Mouse (Mus musculus): Measurements from ENCODE around the gene Gpx2. TPM values are rescaled to one million over a fixed set of nuclear protein-coding genes. Genes with fewer than 3 reads are reported as not detected.

Gpx2 gene
- total and polyA plus RNA-seq, 3 experiments, result 5.0 TPM; not detected in 2

- H3K79me2 ChIP-seq (replicated peaks; ENCODE audit: control insufficient read depth, insufficient read depth, low read length), result no peaks in the 10 kb centered on the region
- no peaks in the 10 kb centered on the region for H3K36me3 ChIP-seq (ENCODE audit: control insufficient read depth, insufficient read depth, low read length)
- H3K9ac ChIP-seq (ENCODE audit: low read depth, low read length), result no peak overlapping the region
- 75% methylated on average over 6 of the region's 6 CpGs for WGBS
- no peak for TF ChIP-seq EP300 (IDR thresholded peaks at IDR 0.05; ENCODE audit: insufficient read depth, low read depth, low read length)
- no peak for TF ChIP-seq POLR2A (IDR thresholded peaks at IDR 0.05; ENCODE audit: insufficient read depth, low read depth, low read length)
- TF ChIP-seq CTCF (IDR thresholded peaks at IDR 0.05), result no peak
- peaks cover 4% of the 10 kb centered on the region; the same call in 1 of the 2 replicates for H3K27me3 ChIP-seq (ENCODE audit: control insufficient read depth, insufficient read depth, low read length)
- H3K27ac ChIP-seq, result no peak overlapping the region
- DNase-seq, result no peak
- H3K4me3 ChIP-seq, result no peak overlapping the region
- no peaks in the 10 kb centered on the region for H3K4me1 ChIP-seq (ENCODE audit: control insufficient read depth, insufficient read depth, low read length)
- intact Hi-C loops (cut with DNase I), result no loop called here
Observed at GRCm38 (mm10) chr12:76819816-76820215, 24.5 kb upstream of the Gpx2 start.

- no peak for DNase-seq
- WGBS, result 84% methylated on average over 9 of the region's 9 CpGs
- no peak overlapping the region for H3K9ac ChIP-seq (ENCODE audit: low read depth, low read length)
- H3K79me2 ChIP-seq (replicated peaks; ENCODE audit: control insufficient read depth, insufficient read depth, low read length), result no peaks in the 10 kb centered on the region
- intact Hi-C loops (cut with DNase I), result no loop called here
- H3K4me1 ChIP-seq (ENCODE audit: control insufficient read depth, insufficient read depth, low read length), result no peaks in the 10 kb centered on the region
- H3K4me3 ChIP-seq, result no peak overlapping the region
- peaks cover 4% of the 10 kb centered on the region; the same call in 1 of the 2 replicates for H3K27me3 ChIP-seq (ENCODE audit: control insufficient read depth, insufficient read depth, low read length)
- H3K36me3 ChIP-seq (ENCODE audit: control insufficient read depth, insufficient read depth, low read length), result no peaks in the 10 kb centered on the region
- no peak overlapping the region for H3K27ac ChIP-seq
- TF ChIP-seq CTCF (IDR thresholded peaks at IDR 0.05) (no peak), POLR2A (IDR thresholded peaks at IDR 0.05; ENCODE audit: insufficient read depth, low read depth, low read length) (no peak), EP300 (IDR thresholded peaks at IDR 0.05; ENCODE audit: insufficient read depth, low read depth, low read length) (no peak)
Observed at GRCm38 (mm10) chr12:76818908-76819307, 23.6 kb upstream of the Gpx2 start.

- Histone ChIP-seq H3K4me1 (ENCODE audit: control insufficient read depth, insufficient read depth, low read length) (no peaks in the 10 kb centered on the region), H3K27ac (no peak overlapping the region), H3K9ac (ENCODE audit: low read depth, low read length) (no peak overlapping the region), H3K36me3 (ENCODE audit: control insufficient read depth, insufficient read depth, low read length) (no peaks in the 10 kb centered on the region), H3K27me3 (ENCODE audit: control insufficient read depth, insufficient read depth, low read length) (peaks cover 4% of the 10 kb centered on the region; the same call in 1 of the 2 replicates), H3K79me2 (replicated peaks; ENCODE audit: control insufficient read depth, insufficient read depth, low read length) (no peaks in the 10 kb centered on the region), H3K4me3 (no peak overlapping the region)
- intact Hi-C loops (cut with DNase I), result no loop called here
- no peak for DNase-seq
- TF ChIP-seq CTCF (IDR thresholded peaks at IDR 0.05) (no peak), POLR2A (IDR thresholded peaks at IDR 0.05; ENCODE audit: insufficient read depth, low read depth, low read length) (no peak), EP300 (IDR thresholded peaks at IDR 0.05; ENCODE audit: insufficient read depth, low read depth, low read length) (no peak)
- 79% methylated on average over 4 of the region's 4 CpGs for WGBS
Observed at GRCm38 (mm10) chr12:76818120-76818519, 22.8 kb upstream of the Gpx2 start.

DNA sequence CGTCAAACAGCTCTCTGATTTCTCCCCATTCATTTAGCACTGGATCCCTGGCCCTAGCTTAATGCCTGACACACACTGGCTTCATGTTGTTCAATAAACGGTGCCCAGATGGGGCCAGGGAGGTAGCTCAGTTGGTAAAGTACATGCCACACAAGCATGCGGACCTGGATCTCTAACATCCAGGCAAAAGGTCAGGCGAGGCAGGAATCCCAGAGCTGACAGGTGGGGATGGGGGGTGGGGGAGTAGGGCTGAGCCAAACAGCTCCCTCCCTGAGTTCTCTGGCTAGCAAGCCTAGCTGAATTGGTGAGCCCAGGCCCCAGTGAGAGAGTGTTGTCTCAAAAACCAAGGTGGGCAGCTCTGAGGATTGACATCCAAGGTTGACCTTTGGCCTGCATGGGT, 21.8 kb upstream of the Gpx2 start:
- Histone ChIP-seq H3K36me3 (ENCODE audit: control insufficient read depth, insufficient read depth, low read length) (no peaks in the 10 kb centered on the region), H3K4me1 (ENCODE audit: control insufficient read depth, insufficient read depth, low read length) (no peaks in the 10 kb centered on the region), H3K79me2 (replicated peaks; ENCODE audit: control insufficient read depth, insufficient read depth, low read length) (no peaks in the 10 kb centered on the region), H3K4me3 (no peak overlapping the region), H3K9ac (ENCODE audit: low read depth, low read length) (no peak overlapping the region), H3K27me3 (ENCODE audit: control insufficient read depth, insufficient read depth, low read length) (peaks cover 4% of the 10 kb centered on the region; the same call in 1 of the 2 replicates), H3K27ac (no peak overlapping the region)
- intact Hi-C loops (cut with DNase I), result no loop called here
- TF ChIP-seq CTCF (IDR thresholded peaks at IDR 0.05) (no peak), EP300 (IDR thresholded peaks at IDR 0.05; ENCODE audit: insufficient read depth, low read depth, low read length) (no peak), POLR2A (IDR thresholded peaks at IDR 0.05; ENCODE audit: insufficient read depth, low read depth, low read length) (no peak)
- 73% methylated on average over 4 of the region's 4 CpGs for WGBS
- DNase-seq, result no peak

DNA sequence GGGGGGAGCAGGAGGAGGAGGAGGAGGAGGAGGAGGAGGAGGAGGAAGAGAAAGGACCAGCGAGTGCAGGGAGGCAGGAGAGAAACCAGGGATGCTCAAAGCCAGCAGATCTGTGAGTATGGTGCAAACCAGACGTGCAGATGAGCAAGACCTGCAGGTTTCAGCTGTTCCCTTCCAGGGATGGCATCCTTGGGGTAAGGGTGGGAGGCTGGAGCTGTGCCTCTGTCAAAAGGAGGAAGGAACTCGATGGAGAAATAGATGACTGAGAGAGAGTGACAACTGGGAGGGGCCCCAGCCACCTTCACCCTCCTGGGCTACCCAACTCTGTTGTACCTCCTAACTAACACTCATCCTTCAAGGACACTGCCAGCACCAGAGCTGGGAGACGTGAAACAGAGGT, 21.4 kb upstream of the Gpx2 start:
- WGBS, result 69% methylated on average over 4 of the region's 4 CpGs
- H3K27ac ChIP-seq, result no peak overlapping the region
- DNase-seq, result no peak
- H3K27me3 ChIP-seq (ENCODE audit: control insufficient read depth, insufficient read depth, low read length), result no peaks in the 10 kb centered on the region
- intact Hi-C loops (cut with DNase I), result no loop called here
- H3K4me3 ChIP-seq, result no peak overlapping the region
- H3K79me2 ChIP-seq (replicated peaks; ENCODE audit: control insufficient read depth, insufficient read depth, low read length), result no peaks in the 10 kb centered on the region
- TF ChIP-seq CTCF (IDR thresholded peaks at IDR 0.05) (no peak), EP300 (IDR thresholded peaks at IDR 0.05; ENCODE audit: insufficient read depth, low read depth, low read length) (no peak), POLR2A (IDR thresholded peaks at IDR 0.05; ENCODE audit: insufficient read depth, low read depth, low read length) (no peak)
- H3K36me3 ChIP-seq (ENCODE audit: control insufficient read depth, insufficient read depth, low read length), result no peaks in the 10 kb centered on the region
- no peaks in the 10 kb centered on the region for H3K4me1 ChIP-seq (ENCODE audit: control insufficient read depth, insufficient read depth, low read length)
- H3K9ac ChIP-seq (ENCODE audit: low read depth, low read length), result no peak overlapping the region

- no peak for DNase-seq
- Histone ChIP-seq H3K27ac (no peak overlapping the region), H3K4me1 (ENCODE audit: control insufficient read depth, insufficient read depth, low read length) (no peaks in the 10 kb centered on the region; the same call in 1 of the 2 replicates)
Observed at GRCm38 (mm10) chr12:76814120-76814519, 18.8 kb upstream of the Gpx2 start.

More at GRCm38 (mm10) chr12:76814120-76814519, 18.8 kb upstream of the Gpx2 start:
- no peaks in the 10 kb centered on the region for H3K36me3 ChIP-seq (ENCODE audit: control insufficient read depth, insufficient read depth, low read length)
- whole genome bisulfite sequencing, result 87% methylated on average over 2 of the region's 2 CpGs
- intact Hi-C loops (cut with DNase I), result no loop called here
- H3K9ac ChIP-seq (ENCODE audit: low read depth, low read length), result no peak overlapping the region
- no peak for TF ChIP-seq EP300 (IDR thresholded peaks at IDR 0.05; ENCODE audit: insufficient read depth, low read depth, low read length)
- TF ChIP-seq CTCF (IDR thresholded peaks at IDR 0.05), result no peak
- TF ChIP-seq POLR2A (IDR thresholded peaks at IDR 0.05; ENCODE audit: insufficient read depth, low read depth, low read length), result no peak
- no peaks in the 10 kb centered on the region for H3K27me3 ChIP-seq (ENCODE audit: control insufficient read depth, insufficient read depth, low read length)
- no peak overlapping the region for H3K4me3 ChIP-seq
- H3K79me2 ChIP-seq (replicated peaks; ENCODE audit: control insufficient read depth, insufficient read depth, low read length), result no peaks in the 10 kb centered on the region

Data from heart, adult 2 months (tissue).